Mouse (Mus musculus) urinary bladder, postnatal 36 days (tissue): Measurements from ENCODE around the gene Adipor2.

Source experiments
- DNase-seq, 2 experiments: peaks; one replicate each; pipeline ENCODE4 v3.0.0; 2022; ENCODE audit warnings: low spot score in 2 of 2, mixed read lengths in 1 of 2

Gene Adipor2

DNA sequence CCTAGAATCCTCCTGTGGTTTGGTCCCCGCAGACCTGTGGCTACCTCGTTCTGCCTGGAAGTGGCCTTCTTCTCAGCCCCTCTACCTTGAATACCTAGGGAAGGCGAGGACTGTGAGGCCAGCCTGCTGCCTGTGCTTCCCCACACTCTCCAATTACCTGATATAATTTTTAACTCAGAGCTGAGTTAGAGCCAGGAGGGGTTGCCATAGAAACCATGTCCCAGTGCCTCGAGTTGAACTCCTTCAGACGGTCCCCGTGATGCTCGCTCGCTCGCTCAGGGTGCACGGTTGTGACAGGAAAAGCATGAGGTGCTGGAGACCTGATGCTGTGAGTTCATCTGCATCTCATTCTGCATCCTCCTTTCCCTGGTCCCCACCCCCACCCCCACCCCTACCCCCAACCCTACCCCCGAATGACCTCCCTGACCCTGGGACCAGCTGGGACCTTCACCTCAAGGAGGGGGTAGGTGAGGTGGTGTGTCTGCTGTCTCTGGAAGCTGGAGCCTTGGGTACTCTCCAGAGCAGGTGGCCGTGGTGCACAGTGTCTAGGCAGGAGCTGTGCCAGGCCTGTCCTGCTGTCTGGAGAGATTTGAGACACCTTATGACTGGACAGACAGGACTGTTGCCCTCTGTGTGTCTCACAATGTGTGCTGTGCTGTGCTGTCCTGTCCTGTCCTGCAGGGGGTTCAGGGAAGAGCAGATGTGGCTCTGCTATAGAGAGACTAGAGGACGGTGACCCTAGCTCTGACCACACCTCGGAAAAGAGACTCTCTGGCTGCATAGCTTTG is 103.7 kb downstream of the Adipor2 start:
- no peak for DNase-seq

DNA sequence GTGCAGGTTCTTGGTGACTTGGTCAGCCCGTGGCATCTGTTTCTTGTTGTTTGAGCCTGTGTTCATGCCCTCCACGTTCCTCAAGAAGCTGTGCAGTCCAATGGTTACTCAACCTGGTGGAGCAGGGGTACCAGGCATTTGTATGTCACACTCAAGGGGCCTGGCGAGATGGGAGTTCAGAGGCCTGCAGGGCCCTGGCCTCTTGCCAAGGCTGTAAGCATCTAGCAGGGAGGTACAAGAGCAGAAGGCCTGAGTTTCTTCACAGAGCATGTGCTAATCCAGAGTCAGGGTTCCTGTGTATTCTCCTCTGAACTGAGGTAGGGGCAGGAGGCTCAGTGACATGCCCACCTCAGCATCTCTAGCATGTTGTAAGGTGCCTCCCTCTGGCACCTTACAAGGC is 104.4 kb downstream of the Adipor2 start:
- no peak for DNase-seq

DNA sequence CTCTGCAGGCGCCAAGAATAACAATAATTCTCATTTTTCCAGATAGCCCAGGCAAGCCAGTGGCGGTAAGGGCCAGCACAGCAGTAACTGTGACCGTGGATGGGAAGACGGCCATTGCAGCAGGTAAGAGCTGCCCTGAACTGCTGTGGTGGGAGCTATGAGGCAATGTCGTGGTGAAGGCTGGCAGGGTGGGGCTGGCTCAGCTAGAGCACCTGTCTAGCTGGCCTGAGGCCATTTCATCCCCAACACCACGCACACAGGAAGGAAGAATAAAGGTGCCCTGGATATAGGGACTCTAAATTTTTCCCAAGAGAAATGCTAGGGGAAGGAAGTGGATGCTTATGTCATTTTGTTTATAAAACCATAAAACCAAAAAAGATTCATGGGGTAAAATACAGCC is 105.1 kb downstream of the Adipor2 start:
- no peak for DNase-seq

DNA sequence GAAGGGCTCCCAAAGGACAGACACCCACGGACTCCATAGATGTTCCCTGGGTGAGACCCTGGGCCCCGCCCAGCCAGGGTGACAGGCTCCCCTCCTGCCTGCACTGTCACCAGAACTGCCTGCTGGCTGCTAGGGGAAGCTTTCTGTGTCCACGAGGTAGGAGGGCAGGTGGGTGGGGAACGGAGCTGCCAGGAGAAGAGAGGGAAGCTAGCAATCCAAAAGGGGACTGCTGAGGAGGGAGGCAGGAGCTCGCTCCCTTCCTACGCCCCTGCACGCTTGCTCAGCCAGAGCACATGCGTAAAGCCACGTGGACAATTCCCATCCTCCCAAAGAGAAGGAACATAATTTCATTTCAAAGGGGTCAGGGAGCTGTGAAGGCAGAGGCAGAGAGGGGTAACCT is 107.3 kb downstream of the Adipor2 start:
- DNase-seq: no peak

DNA sequence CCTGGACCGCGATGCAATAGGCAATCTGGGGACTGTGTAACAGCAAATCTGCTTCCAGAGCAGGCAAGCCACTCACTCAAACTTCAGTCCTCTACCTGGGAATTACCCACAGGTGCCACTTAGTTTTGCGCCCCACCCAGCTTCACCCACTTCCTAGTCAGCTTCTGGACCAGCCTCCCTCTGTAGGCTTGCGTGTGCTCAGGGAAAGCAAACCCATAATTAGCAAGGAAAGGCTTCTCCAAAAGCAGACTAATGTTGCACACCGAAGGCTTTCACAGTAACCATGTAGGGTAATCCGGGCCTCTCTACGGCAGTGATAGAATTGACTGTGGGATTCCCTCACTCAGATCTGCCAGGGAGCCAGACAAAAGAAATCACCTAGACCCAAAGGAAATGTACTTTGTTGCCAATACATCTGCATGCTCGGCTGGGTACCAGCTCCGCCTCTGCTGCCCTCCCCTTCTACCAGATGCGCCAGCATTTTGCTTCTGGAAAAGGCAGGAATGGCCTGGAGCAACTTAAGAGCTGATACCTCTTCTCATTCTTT is 109.6 kb downstream of the Adipor2 start:
- DNase-seq: no peak

DNA sequence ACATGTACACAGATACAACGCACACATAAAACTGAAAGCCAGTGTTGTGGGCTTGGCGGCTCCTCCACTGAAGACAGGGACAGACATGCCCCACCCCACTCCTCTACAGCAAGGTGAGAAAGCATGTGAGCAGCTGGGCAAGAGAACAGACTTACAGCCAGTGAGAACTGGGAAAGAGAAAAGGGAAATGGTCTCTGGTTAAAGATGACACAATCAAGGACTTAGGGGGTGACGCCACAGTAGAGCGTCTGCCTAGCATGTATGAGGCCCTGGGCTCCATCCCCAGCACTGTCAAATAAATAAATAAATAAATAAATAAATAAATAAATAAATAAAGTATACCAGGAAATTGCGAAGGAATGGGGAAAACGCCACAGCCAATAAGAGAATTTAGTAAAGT is 114.2 kb downstream of the Adipor2 start:
- no peak for DNase-seq
